Mouse (Mus musculus) ES-Bruce4 (cell line): ENCODE results near the gene Scoc. TPM values are rescaled to one million over a fixed set of nuclear protein-coding genes. Genes with fewer than 3 reads are reported as not detected.

Experiments used
- H3K27ac ChIP-seq: 2 replicates; pipeline ENCODE4 v1.5.1; 2012; ENCODE audit warnings: low read length, inconsistent platforms; ENCODE audit not compliant: insufficient read depth
- H3K27me3 ChIP-seq: 2 replicates; pipeline ENCODE4 v1.6.1; 2012; ENCODE audit warnings: mild to moderate bottlenecking, low read length, inconsistent platforms; ENCODE audit not compliant: control insufficient read depth, poor library complexity, insufficient read depth, severe bottlenecking
- H3K36me3 ChIP-seq: 2 replicates; pipeline ENCODE4 v1.6.1; 2012; ENCODE audit warnings: inconsistent platforms, mild to moderate bottlenecking, low read length, moderate library complexity; ENCODE audit not compliant: control insufficient read depth, poor library complexity, insufficient read depth, severe bottlenecking
- H3K4me1 ChIP-seq: one replicate; pipeline ENCODE4 v1.8.1; 2011; ENCODE audit warnings: low read length; ENCODE audit not compliant: control insufficient read depth, insufficient read depth
- H3K4me3 ChIP-seq: 2 replicates; pipeline ENCODE4 v1.5.1; 2011; ENCODE audit warnings: low read depth, mild to moderate bottlenecking, low read length
- H3K9ac ChIP-seq: 2 replicates; pipeline ENCODE4 v1.6.1; 2012; ENCODE audit warnings: low read depth, mild to moderate bottlenecking, inconsistent platforms; ENCODE audit not compliant: poor library complexity, severe bottlenecking
- H3K9me3 ChIP-seq: replicated peaks from 2 replicates; pipeline ENCODE4 v1.6.1; 2012; ENCODE audit warnings: mild to moderate bottlenecking, low read length, inconsistent platforms; ENCODE audit not compliant: control insufficient read depth, poor library complexity, insufficient read depth, severe bottlenecking
- CTCF ChIP-seq: IDR thresholded peaks from one replicate; pipeline ENCODE4 v1.8.1; 2011; ENCODE audit warnings: low read depth, low read length
- EP300 ChIP-seq: IDR thresholded peaks from 2 replicates; pipeline ENCODE4 v1.6.1; 2011; ENCODE audit warnings: low read depth, low read length; ENCODE audit not compliant: insufficient read depth
- POLR2A ChIP-seq: IDR thresholded peaks from one replicate; pipeline ENCODE4 v1.8.1; 2011; ENCODE audit warnings: low read length; ENCODE audit not compliant: insufficient read depth
- polyA plus RNA-seq: library from polyadenylated mRNA; stranded (reverse); fragments of >200 nt; gene quantifications from 2 replicates; pipeline ENCODE4 v1.2.4, GENCODE M21; 2011; ENCODE audit warnings: low read depth; ENCODE audit not compliant: missing spikeins, insufficient read depth, insufficient read length

Scoc gene
- polyA plus RNA-seq, 1 experiment: 82.9 TPM

DNA sequence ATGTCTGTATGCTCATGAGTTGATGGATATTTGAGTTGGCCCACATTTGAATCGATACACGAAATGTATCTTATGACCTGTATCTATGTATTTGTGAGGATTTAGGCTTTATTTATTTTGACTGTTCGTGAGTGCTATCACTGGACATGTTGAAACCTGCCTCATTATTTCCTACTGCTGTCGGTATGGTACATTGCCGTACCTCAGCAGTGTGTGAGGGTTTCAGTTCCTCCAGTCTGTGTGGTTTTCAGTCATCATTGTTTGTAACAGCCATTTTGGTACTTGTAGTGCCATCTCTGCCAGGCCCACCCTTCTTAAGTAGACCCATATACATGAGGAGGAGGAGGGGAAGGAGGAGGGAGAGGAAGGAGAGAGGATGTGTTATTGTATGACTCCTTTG is 63.9 kb downstream of the Scoc start:
- H3K4me1 ChIP-seq: no peaks in the 10 kb centered on the region
- H3K9me3 ChIP-seq: no peaks in the 10 kb centered on the region; the same call in 1 of the 2 replicates
- no peak overlapping the region for H3K9ac ChIP-seq
- no peak overlapping the region for H3K27ac ChIP-seq
- no peak overlapping the region for H3K4me3 ChIP-seq
- H3K27me3 ChIP-seq: no peaks in the 10 kb centered on the region
- no peak for TF ChIP-seq CTCF
- no peak for TF ChIP-seq POLR2A
- no peak for TF ChIP-seq EP300
- H3K36me3 ChIP-seq: no peaks in the 10 kb centered on the region

DNA sequence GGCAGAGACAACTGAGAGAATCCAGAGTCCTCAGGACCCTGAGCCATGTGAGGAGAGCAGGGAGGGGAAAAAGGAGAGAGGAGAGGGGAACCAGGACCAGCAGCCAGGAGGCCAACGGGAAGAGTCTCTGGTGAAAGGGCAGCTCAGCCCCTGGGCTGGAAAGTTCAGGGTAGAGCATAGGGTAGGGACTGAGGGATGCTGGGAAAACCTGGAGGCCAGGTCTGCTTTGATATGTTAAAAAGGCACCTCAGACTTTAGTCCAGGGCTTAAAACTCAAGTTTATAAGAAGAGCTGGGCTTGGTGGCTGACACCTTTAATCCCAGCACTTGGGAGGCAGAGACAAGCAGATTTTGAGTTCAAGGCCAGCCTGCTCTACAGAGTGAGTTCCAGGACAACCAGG is 65.7 kb downstream of the Scoc start:
- H3K9ac ChIP-seq: no peak overlapping the region
- no peak overlapping the region for H3K27ac ChIP-seq
- no peak overlapping the region for H3K4me3 ChIP-seq
- no peaks in the 10 kb centered on the region; the same call in 1 of the 2 replicates for H3K9me3 ChIP-seq
- no peak for TF ChIP-seq EP300
- no peak for TF ChIP-seq CTCF
- no peak for TF ChIP-seq POLR2A
- H3K4me1 ChIP-seq: no peaks in the 10 kb centered on the region
- H3K36me3 ChIP-seq: no peaks in the 10 kb centered on the region
- H3K27me3 ChIP-seq: peaks cover 5% of the 10 kb centered on the region

DNA sequence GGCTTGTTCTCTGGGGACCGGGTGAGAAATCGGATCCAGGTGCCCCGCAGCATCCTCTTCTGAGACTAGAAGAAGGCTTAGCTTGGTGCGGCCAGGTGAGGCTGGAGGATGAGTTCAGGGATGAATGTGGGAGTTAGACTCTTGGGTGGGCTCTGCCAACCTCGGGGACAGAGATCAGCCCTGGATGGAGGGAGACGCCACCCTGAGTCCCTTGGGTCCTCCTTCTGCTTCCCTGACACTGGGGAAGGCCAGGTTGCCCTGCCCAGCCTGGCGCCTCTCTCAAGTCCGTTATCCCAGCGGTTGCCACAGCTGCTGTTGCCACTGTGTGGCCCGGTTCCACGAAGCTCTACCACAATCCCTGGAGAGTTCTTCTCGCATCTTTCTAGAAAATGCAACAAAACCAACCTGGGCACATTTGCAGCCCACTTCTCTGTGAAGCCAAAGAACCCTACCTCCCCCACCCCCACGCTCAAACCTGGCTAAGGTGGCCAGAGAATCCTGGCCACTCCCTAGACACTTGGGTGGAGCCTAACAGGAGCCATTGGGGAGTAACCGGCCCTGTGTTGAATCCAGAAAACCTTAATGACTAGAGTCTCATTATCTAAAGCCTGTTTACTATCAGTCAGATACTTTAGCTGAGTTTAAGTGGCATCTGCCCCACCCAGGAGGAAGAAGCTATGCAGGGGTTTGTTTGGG is 68.0 kb downstream of the Scoc start:
- H3K9ac ChIP-seq: 0 out of 2 replicates have a peak overlapping the region, but pooled peaks have one; percentile 2
- no peak overlapping the region for H3K27ac ChIP-seq
- TF ChIP-seq POLR2A: no peak
- TF ChIP-seq CTCF: no peak
- no peak for TF ChIP-seq EP300
- H3K9me3 ChIP-seq: no peaks in the 10 kb centered on the region; the same call in 1 of the 2 replicates
- H3K36me3 ChIP-seq: no peaks in the 10 kb centered on the region
- peak overlapping the region; percentile 55 for H3K4me3 ChIP-seq
- H3K27me3 ChIP-seq: peaks cover 5% of the 10 kb centered on the region
- no peaks in the 10 kb centered on the region for H3K4me1 ChIP-seq

DNA sequence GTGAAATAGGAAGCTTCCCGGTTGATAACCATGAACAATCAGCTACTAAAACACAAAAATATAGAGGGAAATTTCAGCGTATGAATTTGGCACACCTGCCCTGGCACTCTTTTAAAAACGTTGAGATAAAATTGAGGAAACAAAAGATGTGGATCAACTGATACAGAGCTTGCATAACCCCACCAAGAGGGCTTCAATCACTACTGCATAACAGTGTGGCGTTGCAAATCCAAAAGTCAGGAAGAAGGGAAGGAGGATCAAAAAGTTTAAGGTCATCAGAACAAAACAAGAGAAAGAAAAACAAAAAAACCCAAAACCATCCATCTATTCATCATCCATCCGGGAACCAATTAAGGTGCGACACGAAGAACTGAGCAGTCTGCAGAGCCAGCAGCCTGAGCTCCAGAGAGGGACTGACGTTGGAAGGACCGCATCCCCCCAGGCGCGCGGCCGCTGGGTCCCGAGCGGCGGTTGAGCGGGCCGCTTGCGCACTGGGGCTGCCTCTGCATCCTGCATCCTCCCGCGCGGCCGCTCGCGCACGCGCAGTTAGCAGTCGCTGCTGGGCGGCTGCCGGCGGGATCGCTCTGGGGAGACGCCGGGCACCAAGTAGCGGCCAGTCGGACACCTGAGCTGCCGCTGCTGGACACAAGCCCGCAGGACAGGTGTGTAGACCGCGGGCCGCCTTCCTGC is 68.7 kb downstream of the Scoc start, which contains the start of gene Clgn:
Gene Clgn, plus strand, starts transcription at position 552 of the 690 bp plus-strand sequence.
- H3K9me3 ChIP-seq: no peaks in the 10 kb centered on the region; the same call in 1 of the 2 replicates
- H3K27ac ChIP-seq: no peak within 1 kb of the TSS
- H3K27me3 ChIP-seq: peaks cover 5% of the 10 kb centered on the region
- H3K9ac ChIP-seq: 0 out of 2 replicates have a peak within 1 kb of the TSS, but pooled peaks have one; percentile 2
- peak within 1 kb of the TSS; percentile 55 for H3K4me3 ChIP-seq
- TF ChIP-seq EP300 (no peak), CTCF (no peak), POLR2A (no peak)
- no peaks in the 10 kb centered on the region for H3K36me3 ChIP-seq
- H3K4me1 ChIP-seq: no peaks in the 10 kb centered on the region

DNA sequence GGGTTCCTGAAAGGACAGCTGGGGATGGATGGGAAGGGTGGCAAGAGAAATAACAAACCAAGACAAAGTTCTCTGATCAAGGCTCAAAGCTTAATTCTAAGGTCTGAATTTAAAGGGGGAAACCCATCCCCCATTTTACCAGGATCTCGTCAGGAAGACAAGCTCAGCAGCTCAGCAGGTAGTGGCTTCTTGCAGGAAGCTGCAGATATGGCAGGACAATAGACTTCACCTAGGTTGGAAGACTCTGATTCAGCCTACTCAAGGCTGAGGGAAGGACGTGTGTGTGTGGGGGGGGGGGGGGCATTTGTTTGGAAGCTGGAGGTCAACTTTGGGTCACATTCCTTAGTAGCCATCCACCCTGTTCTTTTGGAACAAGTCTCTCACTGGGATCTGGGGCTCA is 75.3 kb downstream of the Scoc start:
- H3K27ac ChIP-seq: no peak overlapping the region
- no peaks in the 10 kb centered on the region for H3K36me3 ChIP-seq
- H3K9me3 ChIP-seq: no peaks in the 10 kb centered on the region
- H3K4me1 ChIP-seq: no peaks in the 10 kb centered on the region
- H3K4me3 ChIP-seq: no peak overlapping the region
- TF ChIP-seq CTCF: no peak
- TF ChIP-seq POLR2A: no peak
- no peak for TF ChIP-seq EP300
- H3K9ac ChIP-seq: no peak overlapping the region
- no peaks in the 10 kb centered on the region; the same call in 1 of the 2 replicates for H3K27me3 ChIP-seq

DNA sequence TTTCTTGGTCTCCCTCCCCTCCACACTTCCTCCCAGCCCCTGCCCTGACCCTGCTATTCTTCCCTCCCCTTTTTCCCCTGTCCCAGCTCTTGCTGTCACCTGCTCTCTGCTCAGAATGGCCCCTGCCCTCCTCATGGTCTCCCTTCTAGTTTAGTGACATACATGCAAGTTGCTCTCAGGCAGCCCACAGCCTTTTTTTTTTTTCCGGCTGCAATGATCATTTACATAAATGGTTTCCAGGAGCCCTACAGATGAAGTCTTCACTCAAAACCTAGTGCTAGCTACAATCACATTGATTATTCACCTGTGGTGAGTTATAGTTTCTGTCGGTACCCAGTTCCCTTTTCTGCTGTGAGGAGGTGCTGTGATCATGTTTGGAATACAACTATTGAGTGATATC is 77.2 kb downstream of the Scoc start:
- H3K9me3 ChIP-seq: no peaks in the 10 kb centered on the region
- no peaks in the 10 kb centered on the region; the same call in 1 of the 2 replicates for H3K27me3 ChIP-seq
- no peak overlapping the region for H3K27ac ChIP-seq
- no peak for TF ChIP-seq EP300
- no peak for TF ChIP-seq CTCF
- no peak for TF ChIP-seq POLR2A
- no peaks in the 10 kb centered on the region for H3K36me3 ChIP-seq
- H3K4me1 ChIP-seq: no peaks in the 10 kb centered on the region
- no peak overlapping the region for H3K4me3 ChIP-seq
- no peak overlapping the region for H3K9ac ChIP-seq
